Mouse (Mus musculus) forebrain, postnatal 0 days (tissue): Measurements from ENCODE around the gene Psmb4. TPM values are rescaled to one million over a fixed set of nuclear protein-coding genes. Genes with fewer than 3 reads are reported as not detected.
A peak's percentile ranks its signal among the peaks of the same experiment; 100 is the strongest.
"Not testable (repeated sequence)": the region's sequence is repeated elsewhere in the genome, so short reads cannot be mapped to it uniquely, and the experiment has no call there.

ENCODE experiments used
- ATAC-seq: fragments of 200-750 bp; cut with Nextera tagmentation; 2 replicates; pipeline ENCODE4 v1.8.0; 2017; ENCODE audit warnings: mild to moderate bottlenecking, moderate library complexity
- DNase-seq: peaks from one replicate; pipeline ENCODE4 v3.0.0-alpha.2; 2015
- H3K27ac ChIP-seq: fragments of 300-500 bp; sonication (generic); 2 replicates; pipeline ENCODE4 v1.5.1; 2014; ENCODE audit warnings: low read depth, mild to moderate bottlenecking, antibody characterized with exemption, low read length, moderate library complexity, mixed read lengths
- H3K27me3 ChIP-seq: fragments of 300-500 bp; sonication (generic); 2 replicates; pipeline ENCODE4 v1.6.1; 2014; ENCODE audit warnings: mild to moderate bottlenecking, low read length, mixed read lengths; ENCODE audit not compliant: insufficient read depth
- H3K36me3 ChIP-seq: fragments of 300-500 bp; sonication (generic); 2 replicates; pipeline ENCODE4 v1.6.1; 2014; ENCODE audit warnings: mild to moderate bottlenecking, moderate library complexity; ENCODE audit not compliant: insufficient read depth
- H3K4me1 ChIP-seq: fragments of 300-500 bp; sonication (generic); 2 replicates; pipeline ENCODE4 v1.6.1; 2014; ENCODE audit warnings: antibody characterized with exemption; ENCODE audit not compliant: insufficient read depth
- H3K4me2 ChIP-seq: fragments of 300-500 bp; sonication (generic); 2 replicates; pipeline ENCODE4 v1.6.1; 2014; ENCODE audit warnings: low read depth, mild to moderate bottlenecking, moderate library complexity
- H3K4me3 ChIP-seq: fragments of 300-500 bp; sonication (generic); 2 replicates; pipeline ENCODE4 v1.5.1; 2014; ENCODE audit warnings: low read depth, low read length, mixed read lengths
- H3K9ac ChIP-seq: fragments of 300-500 bp; sonication (generic); 2 replicates; pipeline ENCODE4 v1.6.1; 2014; ENCODE audit warnings: mild to moderate bottlenecking
- H3K9me3 ChIP-seq: fragments of 300-500 bp; sonication (generic); 2 replicates; pipeline ENCODE4 v1.6.1; 2016; ENCODE audit warnings: low read length
- CTCF ChIP-seq: sonication (generic); IDR thresholded peaks from 2 replicates; pipeline ENCODE4 v1.5.1; 2016; ENCODE audit warnings: antibody characterized with exemption, control low read depth, low read depth
- WGBS: fragments of 180-500 bp; shearing (Covaris S2); extraction: QIAGEN DNeasy Blood & Tissue Kit; methylation state at CpG from one replicate; pipeline ENCODE4 v1.1.7; 2014; 5-methylcytosine and 5-hydroxymethylcytosine counted together
- polyA plus RNA-seq: library from polyadenylated mRNA; unstranded; fragments of >200 nt; fragmentation: Nextera tagmentation; extraction: Ambion mirVana; gene quantifications from 2 replicates; pipeline ENCODE4 v1.2.1, GENCODE M21; 2015
- total RNA-seq: library from RNA; depleted of rRNA; stranded (reverse); fragments of >200 nt; gene quantifications from 2 replicates; pipeline ENCODE4 v1.2.3, GENCODE M21; 2014; rRNA removed

Psmb4 gene
- total RNA-seq (341 and 498 TPM in 2 replicates), polyA plus RNA-seq (367 and 417 TPM in 2 replicates)

GRCm38 (mm10) chr3:94886316-94887224, at the start of gene Psmb4:
TSS of gene Psmb4 (minus strand) at chr3:94886961.
- peak within 1 kb of the TSS; percentile 84 for H3K9ac ChIP-seq
- 1% methylated on average over 61 of the region's 61 CpGs for WGBS
- DNase-seq = peak; percentile 92
- ATAC-seq = peak; percentile 97
- peak within 1 kb of the TSS; percentile 71 for H3K4me2 ChIP-seq
- peaks cover 22% of the 10 kb centered on the region for H3K36me3 ChIP-seq
- no peaks in the 10 kb centered on the region for H3K9me3 ChIP-seq
- peak within 1 kb of the TSS; percentile 87 for H3K27ac ChIP-seq
- no peak for TF ChIP-seq CTCF
- H3K4me3 ChIP-seq = peak within 1 kb of the TSS; percentile 86
- H3K27me3 ChIP-seq = no peaks in the 10 kb centered on the region
- H3K4me1 ChIP-seq = peaks cover 5% of the 10 kb centered on the region; the same call in 1 of the 2 replicates

- H3K9ac ChIP-seq, H3K4me1 ChIP-seq, H3K27me3 ChIP-seq, DNase-seq, H3K36me3 ChIP-seq, H3K4me2 ChIP-seq, H3K9me3 ChIP-seq, ATAC-seq, H3K27ac ChIP-seq, H3K4me3 ChIP-seq: not testable (repeated sequence)
- 84% methylated on average over 5 of the region's 5 CpGs for WGBS
Observed at GRCm38 (mm10) chr3:94936147-94936546, 49.4 kb upstream of the Psmb4 start.

- not testable (repeated sequence) for H3K4me2 ChIP-seq, DNase-seq, H3K9ac ChIP-seq, H3K27ac ChIP-seq, ATAC-seq, H3K27me3 ChIP-seq, H3K9me3 ChIP-seq, H3K36me3 ChIP-seq, H3K4me3 ChIP-seq, H3K4me1 ChIP-seq
- 94% methylated on average over 3 of the region's 3 CpGs for WGBS
Observed at GRCm38 (mm10) chr3:94935332-94935731, 48.6 kb upstream of the Psmb4 start.

- H3K4me2 ChIP-seq, H3K36me3 ChIP-seq, H3K9ac ChIP-seq, H3K27me3 ChIP-seq, H3K27ac ChIP-seq, ATAC-seq, H3K9me3 ChIP-seq, H3K4me3 ChIP-seq, H3K4me1 ChIP-seq, DNase-seq: not testable (repeated sequence)
- 93% methylated on average over 3 of the region's 3 CpGs for WGBS
Observed at GRCm38 (mm10) chr3:94934564-94934963, 47.8 kb upstream of the Psmb4 start.

GRCm38 (mm10) chr3:94933604-94934003, 46.8 kb upstream of the Psmb4 start:
- H3K4me1 ChIP-seq, H3K9me3 ChIP-seq, H3K9ac ChIP-seq, H3K36me3 ChIP-seq, ATAC-seq, H3K27me3 ChIP-seq, H3K4me3 ChIP-seq, H3K27ac ChIP-seq, DNase-seq, H3K4me2 ChIP-seq: not testable (repeated sequence)
- WGBS = no CpG with 5 or more reads among the region's 2 CpGs

GRCm38 (mm10) chr3:94932809-94933564, 46.2 kb upstream of the Psmb4 start, which contains the start of gene Selenbp1:
TSS of gene Selenbp1 (plus strand) at chr3:94933056.
- TF ChIP-seq CTCF = no peak
- WGBS = 15% methylated on average over 16 of the region's 16 CpGs
- no peak within 1 kb of the TSS for H3K9ac ChIP-seq
- H3K4me3 ChIP-seq = peak within 1 kb of the TSS; percentile 21
- no peaks in the 10 kb centered on the region for H3K27me3 ChIP-seq
- H3K9me3 ChIP-seq = no peaks in the 10 kb centered on the region
- ATAC-seq (peak; percentile 85), DNase-seq (peak; percentile 70)
- H3K4me2 ChIP-seq = peak within 1 kb of the TSS; percentile 38
- no peak within 1 kb of the TSS for H3K27ac ChIP-seq
- H3K36me3 ChIP-seq = no peaks in the 10 kb centered on the region
- H3K4me1 ChIP-seq = no peaks in the 10 kb centered on the region

GRCm38 (mm10) chr3:94932279-94932678, 45.5 kb upstream of the Psmb4 start:
- H3K27ac ChIP-seq, ATAC-seq: not testable (repeated sequence)

GRCm38 (mm10) chr3:94931427-94932082, 44.8 kb upstream of the Psmb4 start:
- not testable (repeated sequence) for H3K9me3 ChIP-seq, H3K27me3 ChIP-seq, H3K27ac ChIP-seq, H3K9ac ChIP-seq, H3K4me2 ChIP-seq, H3K36me3 ChIP-seq, H3K4me1 ChIP-seq, ATAC-seq, DNase-seq, H3K4me3 ChIP-seq
- WGBS = 82% methylated on average over 10 of the region's 10 CpGs

More at GRCm38 (mm10) chr3:94932279-94932678, 45.5 kb upstream of the Psmb4 start:
- H3K9ac ChIP-seq, H3K4me3 ChIP-seq, H3K36me3 ChIP-seq, H3K27me3 ChIP-seq, H3K9me3 ChIP-seq, H3K4me1 ChIP-seq, DNase-seq: not testable (repeated sequence)
- WGBS = 49% methylated on average over 2 of the region's 2 CpGs
- H3K4me2 ChIP-seq = peak overlapping the region; percentile 38; the same call in 1 of the 2 replicates

- not testable (repeated sequence) for H3K27me3 ChIP-seq, H3K36me3 ChIP-seq, H3K9me3 ChIP-seq, H3K4me1 ChIP-seq, H3K4me3 ChIP-seq, DNase-seq, H3K9ac ChIP-seq, ATAC-seq, H3K4me2 ChIP-seq, H3K27ac ChIP-seq
- WGBS = 51% methylated on average over 7 of the region's 7 CpGs
Observed at GRCm38 (mm10) chr3:94930386-94931266, 43.9 kb upstream of the Psmb4 start.
